Mouse (Mus musculus): ENCODE measurements around the gene Gm20388. TPM values are rescaled to one million over a fixed set of nuclear protein-coding genes. Genes with fewer than 3 reads are reported as not detected.

Gm20388 gene
- polyA plus RNA-seq, 1 experiment from 2014 or later = not detected

- ATAC-seq = no peak
- no peaks in the 10 kb centered on the region for H3K9me3 ChIP-seq (ENCODE audit: control insufficient read depth)
- peak overlapping the region; percentile 95 for H3K4me2 ChIP-seq (replicated peaks; ENCODE audit: low read depth)
- peak; percentile 23; the same call in 1 of the 2 replicates for TF ChIP-seq CTCF (IDR thresholded peaks at IDR 0.05; ENCODE audit: low read depth)
- H3K4me1 ChIP-seq (replicated peaks; ENCODE audit: control insufficient read depth, insufficient read depth, low read length) = 0 out of 2 replicates have a peak, but pooled peaks cover 3% of the 10 kb centered on the region
- WGBS = 38% methylated on average over 18 of the region's 18 CpGs
- H3K4me3 ChIP-seq (ENCODE audit: low read depth, low read length) = peak overlapping the region; percentile 58
- no peak overlapping the region for H3K9ac ChIP-seq (ENCODE audit: low read depth, low read length)
- H3K36me3 ChIP-seq (ENCODE audit: control insufficient read depth, insufficient read depth) = no peaks in the 10 kb centered on the region
- H3K27me3 ChIP-seq (replicated peaks; ENCODE audit: control insufficient read depth, insufficient read depth, low read length) = peaks cover 26% of the 10 kb centered on the region
- no peak overlapping the region for H3K27ac ChIP-seq (ENCODE audit: low read depth, low read length)
Measured at GRCm38 (mm10) chr8:120230715-120231614, 320.3 kb downstream of the Gm20388 start.

- 76% methylated on average over 3 of the region's 3 CpGs for WGBS
- no peak for ATAC-seq
- H3K27ac ChIP-seq (ENCODE audit: low read depth, low read length) = no peak overlapping the region
- peaks cover 26% of the 10 kb centered on the region for H3K27me3 ChIP-seq (replicated peaks; ENCODE audit: control insufficient read depth, insufficient read depth, low read length)
- no peak for TF ChIP-seq CTCF (IDR thresholded peaks at IDR 0.05; ENCODE audit: low read depth)
- 0 out of 2 replicates have a peak, but pooled peaks cover 3% of the 10 kb centered on the region for H3K4me1 ChIP-seq (replicated peaks; ENCODE audit: control insufficient read depth, insufficient read depth, low read length)
- peak overlapping the region; percentile 31; the same call in 1 of the 2 replicates for H3K9ac ChIP-seq (ENCODE audit: low read depth, low read length)
- H3K4me3 ChIP-seq (ENCODE audit: low read depth, low read length) = no peak overlapping the region
- peak overlapping the region; percentile 95 for H3K4me2 ChIP-seq (replicated peaks; ENCODE audit: low read depth)
- H3K36me3 ChIP-seq (ENCODE audit: control insufficient read depth, insufficient read depth) = no peaks in the 10 kb centered on the region
- no peaks in the 10 kb centered on the region for H3K9me3 ChIP-seq (ENCODE audit: control insufficient read depth)
Measured at GRCm38 (mm10) chr8:120231870-120232269, 321.2 kb downstream of the Gm20388 start.

GRCm38 (mm10) chr8:120232398-120232797 lies 321.8 kb downstream of the Gm20388 start:
- H3K4me2 ChIP-seq (replicated peaks; ENCODE audit: low read depth) = peak overlapping the region; percentile 95
- peaks cover 26% of the 10 kb centered on the region for H3K27me3 ChIP-seq (replicated peaks; ENCODE audit: control insufficient read depth, insufficient read depth, low read length)
- H3K36me3 ChIP-seq (ENCODE audit: control insufficient read depth, insufficient read depth) = no peaks in the 10 kb centered on the region
- H3K4me1 ChIP-seq (replicated peaks; ENCODE audit: control insufficient read depth, insufficient read depth, low read length) = 0 out of 2 replicates have a peak, but pooled peaks cover 3% of the 10 kb centered on the region
- no peak for TF ChIP-seq CTCF (IDR thresholded peaks at IDR 0.05; ENCODE audit: low read depth)
- 53% methylated on average over 4 of the region's 4 CpGs for WGBS
- no peak overlapping the region for H3K4me3 ChIP-seq (ENCODE audit: low read depth, low read length)
- no peak overlapping the region for H3K9ac ChIP-seq (ENCODE audit: low read depth, low read length)
- H3K9me3 ChIP-seq (ENCODE audit: control insufficient read depth) = no peaks in the 10 kb centered on the region
- no peak overlapping the region for H3K27ac ChIP-seq (ENCODE audit: low read depth, low read length)
- no peak for ATAC-seq

- H3K9ac ChIP-seq (ENCODE audit: low read depth, low read length) = no peak overlapping the region
- H3K4me2 ChIP-seq (replicated peaks; ENCODE audit: low read depth) = peak overlapping the region; percentile 95
- H3K27me3 ChIP-seq (replicated peaks; ENCODE audit: control insufficient read depth, insufficient read depth, low read length) = peaks cover 21% of the 10 kb centered on the region
- H3K27ac ChIP-seq (ENCODE audit: low read depth, low read length) = no peak overlapping the region
- H3K4me1 ChIP-seq (replicated peaks; ENCODE audit: control insufficient read depth, insufficient read depth, low read length) = 0 out of 2 replicates have a peak, but pooled peaks cover 3% of the 10 kb centered on the region
- no peaks in the 10 kb centered on the region for H3K36me3 ChIP-seq (ENCODE audit: control insufficient read depth, insufficient read depth)
- 34% methylated on average over 13 of the region's 13 CpGs for WGBS
- no peak for ATAC-seq
- H3K9me3 ChIP-seq (ENCODE audit: control insufficient read depth) = no peaks in the 10 kb centered on the region
- H3K4me3 ChIP-seq (ENCODE audit: low read depth, low read length) = no peak overlapping the region
- no peak for TF ChIP-seq CTCF (IDR thresholded peaks at IDR 0.05; ENCODE audit: low read depth)
Measured at GRCm38 (mm10) chr8:120232913-120233312, 322.3 kb downstream of the Gm20388 start.

GRCm38 (mm10) chr8:120234457-120234856 lies 323.8 kb downstream of the Gm20388 start:
- H3K27me3 ChIP-seq (replicated peaks; ENCODE audit: control insufficient read depth, insufficient read depth, low read length) = peaks cover 10% of the 10 kb centered on the region
- no peak overlapping the region for H3K27ac ChIP-seq (ENCODE audit: low read depth, low read length)
- H3K36me3 ChIP-seq (ENCODE audit: control insufficient read depth, insufficient read depth) = no peaks in the 10 kb centered on the region
- no peak for ATAC-seq
- no peak overlapping the region for H3K4me2 ChIP-seq (replicated peaks; ENCODE audit: low read depth)
- H3K4me3 ChIP-seq (ENCODE audit: low read depth, low read length) = no peak overlapping the region
- no peak overlapping the region for H3K9ac ChIP-seq (ENCODE audit: low read depth, low read length)
- 0 out of 2 replicates have a peak, but pooled peaks cover 3% of the 10 kb centered on the region for H3K4me1 ChIP-seq (replicated peaks; ENCODE audit: control insufficient read depth, insufficient read depth, low read length)
- 63% methylated on average over 12 of the region's 12 CpGs for WGBS
- H3K9me3 ChIP-seq (ENCODE audit: control insufficient read depth) = no peaks in the 10 kb centered on the region
- TF ChIP-seq CTCF (IDR thresholded peaks at IDR 0.05; ENCODE audit: low read depth) = no peak

GRCm38 (mm10) chr8:120234866-120235265 lies 324.2 kb downstream of the Gm20388 start:
- no peak for ATAC-seq
- Histone ChIP-seq H3K4me1 (replicated peaks; ENCODE audit: control insufficient read depth, insufficient read depth, low read length) (0 out of 2 replicates have a peak, but pooled peaks cover 3% of the 10 kb centered on the region), H3K4me2 (replicated peaks; ENCODE audit: low read depth) (no peak overlapping the region), H3K9me3 (ENCODE audit: control insufficient read depth) (no peaks in the 10 kb centered on the region), H3K27me3 (replicated peaks; ENCODE audit: control insufficient read depth, insufficient read depth, low read length) (peaks cover 6% of the 10 kb centered on the region), H3K36me3 (ENCODE audit: control insufficient read depth, insufficient read depth) (no peaks in the 10 kb centered on the region), H3K27ac (ENCODE audit: low read depth, low read length) (no peak overlapping the region), H3K9ac (ENCODE audit: low read depth, low read length) (no peak overlapping the region), H3K4me3 (ENCODE audit: low read depth, low read length) (no peak overlapping the region)
- 70% methylated on average over 8 of the region's 8 CpGs for WGBS
- no peak for TF ChIP-seq CTCF (IDR thresholded peaks at IDR 0.05; ENCODE audit: low read depth)
